Mouse (Mus musculus): ENCODE measurements at regions not wholly inside any gene's neighbourhood (a gene's known extent, or its start where the extent isn't known, plus 50 kb on each side); places are given as distances from the start of the nearest gene placed in this dataset.

DNA sequence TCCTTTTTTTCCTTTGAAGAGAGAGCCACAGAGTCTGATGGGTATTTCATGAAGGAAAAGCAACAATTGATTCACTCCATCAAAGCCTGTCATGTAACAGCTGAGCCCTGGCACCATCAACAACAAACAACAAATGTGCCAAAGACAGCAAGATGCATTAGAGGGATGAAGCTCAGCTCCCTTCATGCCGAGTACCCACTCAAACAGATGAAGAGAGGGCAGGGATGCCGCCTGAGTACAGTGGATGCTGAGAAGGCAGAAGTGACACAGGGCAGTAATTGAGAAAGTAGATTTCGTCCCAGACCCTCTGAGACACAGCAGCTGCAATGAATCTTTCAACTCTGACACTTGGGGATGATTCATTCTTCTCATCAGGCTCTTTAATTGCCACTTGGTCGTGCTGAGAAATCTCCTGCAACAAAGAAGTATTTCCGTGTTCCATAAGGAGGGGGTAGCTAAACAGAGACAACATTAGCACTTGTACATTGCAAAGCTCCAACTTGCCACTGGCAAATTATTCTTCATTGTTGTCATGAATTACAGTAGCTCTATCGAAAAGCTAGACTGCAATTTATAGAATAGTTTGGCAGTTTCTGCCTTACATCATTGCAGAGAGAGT is 467.9 kb downstream of the Prim2 start:
- no peak for TF ChIP-seq CTCF (IDR thresholded peaks at IDR 0.05; ENCODE audit: extremely low read depth, insufficient read depth, low read length)
- no peak for TF ChIP-seq POLR2A (IDR thresholded peaks at IDR 0.05; ENCODE audit: extremely low read depth, insufficient read depth, low read length)
- peaks cover 2% of the 10 kb centered on the region; the same call in 1 of the 2 replicates for H3K4me1 ChIP-seq (ENCODE audit: control insufficient read depth, insufficient read depth, low read length)
- H3K27ac ChIP-seq (ENCODE audit: insufficient read depth, low read length): no peak overlapping the region
- H3K4me3 ChIP-seq (ENCODE audit: insufficient read depth, low read length): no peak overlapping the region

- Histone ChIP-seq H3K27ac (ENCODE audit: insufficient read depth, low read length) (no peak overlapping the region), H3K4me3 (ENCODE audit: insufficient read depth, low read length) (no peak overlapping the region), H3K4me1 (ENCODE audit: control insufficient read depth, insufficient read depth, low read length) (no peaks in the 10 kb centered on the region; the same call in 1 of the 2 replicates)
- no peak for TF ChIP-seq CTCF (IDR thresholded peaks at IDR 0.05; ENCODE audit: extremely low read depth, insufficient read depth, low read length)
- no peak for TF ChIP-seq POLR2A (IDR thresholded peaks at IDR 0.05; ENCODE audit: extremely low read depth, insufficient read depth, low read length)
Observed at GRCm38 (mm10) chr1:33195114-33195513, 474.5 kb downstream of the Prim2 start.

- Histone ChIP-seq H3K4me1 (ENCODE audit: control insufficient read depth, insufficient read depth, low read length) (peaks cover 2% of the 10 kb centered on the region; the same call in 1 of the 2 replicates), H3K4me3 (ENCODE audit: insufficient read depth, low read length) (peak overlapping the region; percentile 10; the same call in 1 of the 2 replicates), H3K27ac (ENCODE audit: insufficient read depth, low read length) (no peak overlapping the region)
- no peak for TF ChIP-seq POLR2A (IDR thresholded peaks at IDR 0.05; ENCODE audit: extremely low read depth, insufficient read depth, low read length)
- peak; percentile 48 for TF ChIP-seq CTCF (IDR thresholded peaks at IDR 0.05; ENCODE audit: extremely low read depth, insufficient read depth, low read length)
Observed at GRCm38 (mm10) chr1:33174646-33175435, 494.8 kb downstream of the Prim2 start.

GRCm38 (mm10) chr1:33136991-33137390 is 532.6 kb downstream of the Prim2 start:
- Histone ChIP-seq H3K27ac (ENCODE audit: insufficient read depth, low read length) (no peak overlapping the region), H3K4me3 (ENCODE audit: insufficient read depth, low read length) (no peak overlapping the region), H3K4me1 (ENCODE audit: control insufficient read depth, insufficient read depth, low read length) (no peaks in the 10 kb centered on the region)
- TF ChIP-seq POLR2A (IDR thresholded peaks at IDR 0.05; ENCODE audit: extremely low read depth, insufficient read depth, low read length) (no peak), CTCF (IDR thresholded peaks at IDR 0.05; ENCODE audit: extremely low read depth, insufficient read depth, low read length) (no peak)

- no peak overlapping the region for H3K27ac ChIP-seq (ENCODE audit: insufficient read depth, low read length)
- H3K4me1 ChIP-seq (ENCODE audit: control insufficient read depth, insufficient read depth, low read length): no peaks in the 10 kb centered on the region
- TF ChIP-seq CTCF (IDR thresholded peaks at IDR 0.05; ENCODE audit: extremely low read depth, insufficient read depth, low read length) (no peak), POLR2A (IDR thresholded peaks at IDR 0.05; ENCODE audit: extremely low read depth, insufficient read depth, low read length) (no peak)
- H3K4me3 ChIP-seq (ENCODE audit: insufficient read depth, low read length): no peak overlapping the region
Observed at GRCm38 (mm10) chr1:33130351-33130750, 539.2 kb downstream of the Prim2 start.

GRCm38 (mm10) chr1:33125062-33125461 is 544.5 kb downstream of the Prim2 start:
- TF ChIP-seq CTCF (IDR thresholded peaks at IDR 0.05; ENCODE audit: extremely low read depth, insufficient read depth, low read length) (no peak), POLR2A (IDR thresholded peaks at IDR 0.05; ENCODE audit: extremely low read depth, insufficient read depth, low read length) (no peak)
- Histone ChIP-seq H3K4me1 (ENCODE audit: control insufficient read depth, insufficient read depth, low read length) (no peaks in the 10 kb centered on the region), H3K27ac (ENCODE audit: insufficient read depth, low read length) (no peak overlapping the region), H3K4me3 (ENCODE audit: insufficient read depth, low read length) (no peak overlapping the region)

DNA sequence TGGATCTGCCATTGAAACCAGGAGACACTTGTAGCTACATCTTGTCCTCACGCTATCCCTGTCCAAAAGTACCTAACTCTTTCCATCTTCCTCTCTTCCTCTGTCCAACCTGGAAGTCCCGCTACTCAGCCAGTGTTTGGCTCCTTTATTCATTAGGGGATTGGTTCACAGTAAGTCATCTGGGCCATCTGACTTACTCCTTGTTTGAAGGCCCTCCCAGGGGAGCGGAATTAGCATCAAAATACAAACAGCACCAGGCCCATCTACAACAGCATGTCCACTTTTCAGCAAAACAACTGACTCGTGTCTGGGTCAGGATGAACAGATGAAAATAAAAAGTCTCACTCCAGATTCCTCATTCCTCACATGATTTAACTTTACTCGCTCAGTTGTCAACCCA is 559.2 kb upstream of the Gm5415 start:
- H3K27ac ChIP-seq (ENCODE audit: insufficient read depth, low read length): no peak overlapping the region
- no peaks in the 10 kb centered on the region for H3K4me1 ChIP-seq (ENCODE audit: control insufficient read depth, insufficient read depth, low read length)
- no peak for TF ChIP-seq CTCF (IDR thresholded peaks at IDR 0.05; ENCODE audit: extremely low read depth, insufficient read depth, low read length)
- TF ChIP-seq POLR2A (IDR thresholded peaks at IDR 0.05; ENCODE audit: extremely low read depth, insufficient read depth, low read length): no peak
- H3K4me3 ChIP-seq (ENCODE audit: insufficient read depth, low read length): no peak overlapping the region

GRCm38 (mm10) chr1:33104296-33104695 is 557.2 kb upstream of the Gm5415 start:
- no peak overlapping the region for H3K27ac ChIP-seq (ENCODE audit: insufficient read depth, low read length)
- no peak overlapping the region for H3K4me3 ChIP-seq (ENCODE audit: insufficient read depth, low read length)
- no peaks in the 10 kb centered on the region for H3K4me1 ChIP-seq (ENCODE audit: control insufficient read depth, insufficient read depth, low read length)
- TF ChIP-seq CTCF (IDR thresholded peaks at IDR 0.05; ENCODE audit: extremely low read depth, insufficient read depth, low read length) (no peak), POLR2A (IDR thresholded peaks at IDR 0.05; ENCODE audit: extremely low read depth, insufficient read depth, low read length) (no peak)

GRCm38 (mm10) chr1:33098062-33098461 is 551.0 kb upstream of the Gm5415 start:
- no peak for TF ChIP-seq CTCF (IDR thresholded peaks at IDR 0.05; ENCODE audit: extremely low read depth, insufficient read depth, low read length)

DNA sequence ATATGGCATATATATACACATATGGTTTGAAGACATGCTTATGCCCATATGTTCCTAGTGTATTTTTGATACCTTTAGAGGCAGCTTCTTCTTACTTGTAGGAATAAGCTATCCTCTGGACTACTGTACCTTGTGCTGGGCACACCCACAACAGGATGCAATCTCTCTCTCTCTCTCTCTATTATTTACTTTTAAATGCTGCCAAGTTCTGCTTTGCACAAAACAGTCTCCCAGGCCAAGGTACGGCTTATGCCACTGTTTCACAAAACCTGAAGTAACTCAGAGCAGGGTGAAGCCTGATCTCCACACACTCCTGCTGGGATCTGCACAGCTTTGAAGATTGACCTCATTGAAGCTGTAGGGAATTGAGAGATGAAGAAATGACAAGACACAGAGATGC is 549.8 kb upstream of the Gm5415 start:
- no peak overlapping the region for H3K4me3 ChIP-seq (ENCODE audit: insufficient read depth, low read length)
- H3K4me1 ChIP-seq (ENCODE audit: control insufficient read depth, insufficient read depth, low read length): no peaks in the 10 kb centered on the region
- TF ChIP-seq POLR2A (IDR thresholded peaks at IDR 0.05; ENCODE audit: extremely low read depth, insufficient read depth, low read length) (no peak), CTCF (IDR thresholded peaks at IDR 0.05; ENCODE audit: extremely low read depth, insufficient read depth, low read length) (no peak)
- H3K27ac ChIP-seq (ENCODE audit: insufficient read depth, low read length): no peak overlapping the region

More at GRCm38 (mm10) chr1:33098062-33098461, 551.0 kb upstream of the Gm5415 start:
- H3K4me1 ChIP-seq (ENCODE audit: control insufficient read depth, insufficient read depth, low read length): no peaks in the 10 kb centered on the region
- no peak overlapping the region for H3K4me3 ChIP-seq (ENCODE audit: insufficient read depth, low read length)
- H3K27ac ChIP-seq (ENCODE audit: insufficient read depth, low read length): no peak overlapping the region

Data from cortical plate, adult 2 months (tissue).